Mouse (Mus musculus) retina, embryonic 14.5 days (tissue): ENCODE measurements around the gene Fscn3.

Experiments used
- DNase-seq: peaks from one replicate; pipeline ENCODE4 v3.0.0-alpha.2; 2015; ENCODE audit warnings: low spot score

Gene Fscn3

GRCm38 (mm10) chr6:28486905-28487304 lies 59.3 kb downstream of the Fscn3 start:
- no peak for DNase-seq
